Mouse (Mus musculus): ENCODE data around the gene Adcy4.
A peak's percentile ranks its signal among the peaks of the same experiment; 100 is the strongest.

Adcy4 gene

GRCm38 (mm10) chr14:55747051-55747847, 36.6 kb downstream of the Adcy4 start:
- no peak for DNase-seq

- no peak for DNase-seq
Observed at GRCm38 (mm10) chr14:55745861-55746237, 38.0 kb downstream of the Adcy4 start.

GRCm38 (mm10) chr14:55745180-55745860, 38.6 kb downstream of the Adcy4 start, which contains the start of the genes Dhrs1 and Nop9:
Gene Dhrs1, minus strand, starts transcription at chr14:55745690.
Gene Nop9, plus strand, starts transcription at chr14:55745693.
- peak; percentile 99 for DNase-seq

GRCm38 (mm10) chr14:55743711-55744110, 40.2 kb downstream of the Adcy4 start:
- peak; percentile 97 for DNase-seq

- no peak for DNase-seq
Observed at GRCm38 (mm10) chr14:55737086-55737687, 46.7 kb downstream of the Adcy4 start.

- no peak for DNase-seq
Observed at GRCm38 (mm10) chr14:55735758-55736157, 48.1 kb downstream of the Adcy4 start.

- no peak for DNase-seq
Observed at GRCm38 (mm10) chr14:55735334-55735733, 48.6 kb downstream of the Adcy4 start.

GRCm38 (mm10) chr14:55734869-55735268, 49.0 kb downstream of the Adcy4 start:
- no peak for DNase-seq

- DNase-seq, result peak; percentile 84
Observed at GRCm38 (mm10) chr14:55733889-55734288, 50.0 kb downstream of the Adcy4 start.

- DNase-seq, result no peak
Observed at GRCm38 (mm10) chr14:55730531-55731032, 53.3 kb downstream of the Adcy4 start.

GRCm38 (mm10) chr14:55730116-55730515, 53.8 kb downstream of the Adcy4 start:
- DNase-seq, result no peak

GRCm38 (mm10) chr14:55727889-55728685, 55.8 kb downstream of the Adcy4 start:
- DNase-seq, result no peak

GRCm38 (mm10) chr14:55726261-55726660, 57.6 kb downstream of the Adcy4 start:
- DNase-seq, result no peak

- DNase-seq, result peak; percentile 98
Observed at GRCm38 (mm10) chr14:55724411-55724871, 59.5 kb downstream of the Adcy4 start.

GRCm38 (mm10) chr14:55723433-55723832, 60.5 kb downstream of the Adcy4 start:
- no peak for DNase-seq

GRCm38 (mm10) chr14:55722438-55722945, 61.4 kb downstream of the Adcy4 start:
- DNase-seq, result no peak

- DNase-seq, result peak; percentile 99
Observed at GRCm38 (mm10) chr14:55721700-55722437, 62.0 kb downstream of the Adcy4 start, which contains the start of gene Rabggta. Gene Rabggta, minus strand, starts transcription at chr14:55722263.

- DNase-seq, result no peak
Observed at GRCm38 (mm10) chr14:55721076-55721475, 62.8 kb downstream of the Adcy4 start.

- DNase-seq, result no peak
Observed at GRCm38 (mm10) chr14:55720666-55721065, 63.2 kb downstream of the Adcy4 start.

- peak; percentile 83 for DNase-seq
Observed at GRCm38 (mm10) chr14:55719737-55720136, 64.2 kb downstream of the Adcy4 start.

Data from heart, adult 11 months (tissue).